In the genomic region with DNA sequence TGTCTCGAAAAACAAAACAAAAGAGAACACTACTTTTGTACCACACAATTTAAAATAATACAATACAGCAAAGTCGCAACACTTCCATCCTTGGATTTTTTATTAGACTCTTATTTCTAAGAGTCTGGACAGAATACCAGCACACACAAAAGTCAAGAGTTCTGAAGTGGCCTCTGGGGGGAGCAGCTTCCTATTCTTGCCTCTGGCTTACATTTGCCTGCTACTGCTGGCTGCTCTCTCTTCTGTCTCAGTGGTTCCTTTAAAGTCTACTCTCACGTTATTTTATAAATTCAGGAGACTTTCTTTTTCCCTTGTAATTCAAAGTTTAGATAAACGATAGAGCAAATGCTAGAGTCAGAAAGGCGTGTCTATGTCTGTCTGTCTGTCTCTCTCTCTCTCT, we compare ENCODE assay signal across 10 mouse cellular contexts.
DNase-seq lines count a peak whose midpoint lies in the region; ATAC-seq and TF ChIP-seq lines count a peak whose summit lies in the region.
"Had no signal": no experiment of that assay in that cellular context is flagged by ENCODE, and none has a peak within 500 bp of the region (broad histone marks: within the 10 kb centered on the region; RNA-seq: fewer than 3 reads in every experiment).

No protein-coding gene starts in this region.

- H3K36me3 ChIP-seq in embryonic facial prominence, embryonic 11.5 days (replicated peaks; ENCODE audit: control insufficient read depth, insufficient read depth, low read depth, low read length) = no peaks in the 10 kb centered on the region
- H3K36me3 ChIP-seq in embryonic facial prominence, embryonic 10.5 days (replicated peaks) = no peaks in the 10 kb centered on the region
- H3K36me3 ChIP-seq in kidney, embryonic 15.5 days = no peaks in the 10 kb centered on the region
- no peaks in the 10 kb centered on the region for H3K36me3 ChIP-seq in forebrain, embryonic 13.5 days (ENCODE audit: poor library complexity, severe bottlenecking)
- H3K36me3 ChIP-seq: embryonic facial prominence, embryonic 15.5 days; liver, embryonic 12.5 days had no signal

- H3K9ac ChIP-seq in embryonic facial prominence, embryonic 11.5 days (replicated peaks; ENCODE audit: low read length) = no peak overlapping the region
- no peak overlapping the region for H3K9ac ChIP-seq in kidney, embryonic 15.5 days
- no peak overlapping the region for H3K9ac ChIP-seq in forebrain, embryonic 13.5 days
- H3K9ac ChIP-seq: embryonic facial prominence, embryonic 15.5 days; liver, embryonic 12.5 days had no signal

- H3K9me3 ChIP-seq in embryonic facial prominence, embryonic 11.5 days (replicated peaks; ENCODE audit: control insufficient read depth, low read length) = no peaks in the 10 kb centered on the region
- H3K9me3 ChIP-seq in embryonic facial prominence, embryonic 10.5 days = peaks cover 3% of the 10 kb centered on the region; the same call in 1 of the 2 replicates
- no peaks in the 10 kb centered on the region for H3K9me3 ChIP-seq in kidney, embryonic 15.5 days (replicated peaks)
- H3K9me3 ChIP-seq in forebrain, embryonic 13.5 days (replicated peaks) = 0 out of 2 replicates have a peak, but pooled peaks cover 4% of the 10 kb centered on the region
- H3K9me3 ChIP-seq: embryonic facial prominence, embryonic 15.5 days; liver, embryonic 12.5 days had no signal

- H3K27me3 ChIP-seq in embryonic facial prominence, embryonic 11.5 days (ENCODE audit: control insufficient read depth, insufficient read depth, low read length) = no peaks in the 10 kb centered on the region
- no peaks in the 10 kb centered on the region for H3K27me3 ChIP-seq in embryonic facial prominence, embryonic 10.5 days (replicated peaks; ENCODE audit: low read depth, poor library complexity, severe bottlenecking)
- H3K27me3 ChIP-seq in kidney, embryonic 15.5 days = no peaks in the 10 kb centered on the region
- H3K27me3 ChIP-seq in forebrain, embryonic 13.5 days = no peaks in the 10 kb centered on the region
- H3K27me3 ChIP-seq: embryonic facial prominence, embryonic 15.5 days; liver, embryonic 12.5 days had no signal

- peak; percentile 27 for DNase-seq in embryonic facial prominence, embryonic 11.5 days (ENCODE audit: low spot score)
- no peak for DNase-seq in embryonic facial prominence, embryonic 10.5 days (ENCODE audit: low spot score)
- no peak for DNase-seq in kidney, adult 11 months
- DNase-seq in lung, postnatal 10 days = peak; percentile 72
- DNase-seq in left cerebral cortex, postnatal 14 days (ENCODE audit: low spot score in 2 of 2) = no peak

- H3K4me3 ChIP-seq in embryonic facial prominence, embryonic 11.5 days (ENCODE audit: low read depth, low read length) = no peak overlapping the region
- H3K4me3 ChIP-seq in embryonic facial prominence, embryonic 10.5 days = no peak overlapping the region
- no peak overlapping the region for H3K4me3 ChIP-seq in kidney, embryonic 15.5 days (replicated peaks)
- no peak overlapping the region for H3K4me3 ChIP-seq in bone marrow macrophage, adult 2 months (ENCODE audit: insufficient read depth, low read length)
- no peak overlapping the region for H3K4me3 ChIP-seq in forebrain, embryonic 13.5 days
- H3K4me3 ChIP-seq: embryonic facial prominence, embryonic 15.5 days; liver, embryonic 12.5 days had no signal

- TF ChIP-seq CTCF in bone marrow macrophage, adult 2 months (IDR thresholded peaks at IDR 0.05; ENCODE audit: low read depth, low read length) = no peak

- no peak for ATAC-seq in embryonic facial prominence, embryonic 11.5 days (replicated peaks; ENCODE audit: insufficient number of reproducible peaks, low FRiP score, low TSS enrichment, low read depth)
- ATAC-seq in kidney, embryonic 15.5 days (replicated peaks; ENCODE audit: low FRiP score) = no peak
- no peak for ATAC-seq in forebrain, embryonic 13.5 days
- ATAC-seq: liver, embryonic 12.5 days had no signal

- no peak overlapping the region for H3K27ac ChIP-seq in embryonic facial prominence, embryonic 11.5 days (replicated peaks; ENCODE audit: low read depth, low read length)
- H3K27ac ChIP-seq in embryonic facial prominence, embryonic 10.5 days (replicated peaks) = no peak overlapping the region
- H3K27ac ChIP-seq in kidney, embryonic 15.5 days = 0 out of 2 replicates have a peak overlapping the region, but pooled peaks have one; percentile 39
- H3K27ac ChIP-seq in bone marrow macrophage, adult 2 months (ENCODE audit: insufficient read depth, low read depth, low read length) = peak overlapping the region; percentile 11
- no peak overlapping the region for H3K27ac ChIP-seq in forebrain, embryonic 13.5 days
- H3K27ac ChIP-seq: liver, embryonic 12.5 days had no signal

- no peak for TF ChIP-seq POLR2A in bone marrow macrophage, adult 2 months (IDR thresholded peaks at IDR 0.05; ENCODE audit: borderline replicate concordance, low read depth, low read length)

- 79% methylated on average over 5 of the region's 5 CpGs for WGBS in embryonic facial prominence, embryonic 11.5 days
- WGBS in embryonic facial prominence, embryonic 10.5 days = 86% methylated on average over 5 of the region's 5 CpGs
- 72% methylated on average over 5 of the region's 5 CpGs for WGBS in kidney, embryonic 15.5 days
- 83% methylated on average over 5 of the region's 5 CpGs for WGBS in forebrain, embryonic 13.5 days

- H3K4me1 ChIP-seq in embryonic facial prominence, embryonic 11.5 days (ENCODE audit: control insufficient read depth, insufficient read depth, low read length) = no peaks in the 10 kb centered on the region
- H3K4me1 ChIP-seq in embryonic facial prominence, embryonic 10.5 days = peaks cover 25% of the 10 kb centered on the region
- peaks cover 16% of the 10 kb centered on the region for H3K4me1 ChIP-seq in kidney, embryonic 15.5 days
- H3K4me1 ChIP-seq in bone marrow macrophage, adult 2 months (ENCODE audit: control insufficient read depth, insufficient read depth, low read length) = peaks cover 3% of the 10 kb centered on the region; the same call in 1 of the 2 replicates
- peaks cover 10% of the 10 kb centered on the region for H3K4me1 ChIP-seq in forebrain, embryonic 13.5 days
- H3K4me1 ChIP-seq: liver, embryonic 12.5 days had no signal

- intact Hi-C loops in left cerebral cortex, postnatal 14 days (cut with DNase I) = loop anchor here (10.0 kb wide), 1 partner anchor 792 kb away; no protein-coding TSS in a partner anchor

- no peak overlapping the region for H3K4me2 ChIP-seq in embryonic facial prominence, embryonic 11.5 days (ENCODE audit: low read depth, low read length)
- H3K4me2 ChIP-seq in kidney, embryonic 15.5 days = no peak overlapping the region
- H3K4me2 ChIP-seq in forebrain, embryonic 13.5 days = no peak overlapping the region
- H3K4me2 ChIP-seq: embryonic facial prominence, embryonic 15.5 days; liver, embryonic 12.5 days had no signal

Comparison
In these comparisons a context has a peak if more than half of its experiments do, and no peak if none do; other contexts are left out.
1. DNase-seq: peak in embryonic facial prominence, embryonic 11.5 days (single experiment) and lung, postnatal 10 days (single experiment); none in embryonic facial prominence, embryonic 10.5 days (single experiment), kidney, adult 11 months (single experiment) and left cerebral cortex, postnatal 14 days (0 of 2).
2. H3K27ac ChIP-seq: peak in kidney, embryonic 15.5 days (single experiment) and bone marrow macrophage, adult 2 months (single experiment); none in embryonic facial prominence, embryonic 11.5 days (single experiment), embryonic facial prominence, embryonic 10.5 days (single experiment) and forebrain, embryonic 13.5 days (single experiment).